Mouse (Mus musculus) forebrain, embryonic 13.5 days (tissue): ENCODE data around the gene Atp6v0a1. TPM values are rescaled to one million over a fixed set of nuclear protein-coding genes. Genes with fewer than 3 reads are reported as not detected.

Experiments
- ATAC-seq: fragments of 200-750 bp; cut with Nextera tagmentation; 2 replicates; pipeline ENCODE4 v1.8.0; 2017
- H3K27ac ChIP-seq: fragments of 300-500 bp; sonication (generic); 2 replicates; pipeline ENCODE4 v1.5.1; 2015; ENCODE audit warnings: inconsistent platforms, mild to moderate bottlenecking, moderate library complexity
- H3K27me3 ChIP-seq: fragments of 300-500 bp; sonication (generic); 2 replicates; pipeline ENCODE4 v1.6.1; 2015; ENCODE audit warnings: mild to moderate bottlenecking, inconsistent platforms
- H3K36me3 ChIP-seq: fragments of 300-500 bp; sonication (generic); 2 replicates; pipeline ENCODE4 v1.6.1; 2015; ENCODE audit warnings: mild to moderate bottlenecking, inconsistent platforms; ENCODE audit not compliant: poor library complexity, severe bottlenecking
- H3K4me1 ChIP-seq: fragments of 300-500 bp; sonication (generic); 2 replicates; pipeline ENCODE4 v1.6.1; 2015; ENCODE audit warnings: inconsistent platforms
- H3K4me2 ChIP-seq: fragments of 300-500 bp; sonication (generic); 2 replicates; pipeline ENCODE4 v1.6.1; 2015; ENCODE audit warnings: inconsistent platforms, mild to moderate bottlenecking, moderate library complexity
- H3K4me3 ChIP-seq: fragments of 300-500 bp; sonication (generic); 2 replicates; pipeline ENCODE4 v1.5.1; 2015; ENCODE audit warnings: mild to moderate bottlenecking, inconsistent platforms
- H3K9ac ChIP-seq: fragments of 300-500 bp; sonication (generic); 2 replicates; pipeline ENCODE4 v1.6.1; 2015; ENCODE audit warnings: mild to moderate bottlenecking, inconsistent platforms
- H3K9me3 ChIP-seq: fragments of 300-500 bp; sonication (generic); replicated peaks from 2 replicates; pipeline ENCODE4 v1.6.1; 2016; ENCODE audit warnings: inconsistent platforms
- whole genome bisulfite sequencing: fragments of 180-500 bp; shearing (Covaris S2); methylation state at CpG from one replicate; pipeline ENCODE4 v1.1.7; 2015; 5-methylcytosine and 5-hydroxymethylcytosine counted together
- polyA plus RNA-seq: library from polyadenylated mRNA; unstranded; fragments of >200 nt; fragmentation: Nextera tagmentation; extraction: Ambion mirVana; gene quantifications from 2 replicates; pipeline ENCODE4 v1.2.1, GENCODE M21; 2015

The Atp6v0a1 gene
- polyA plus RNA-seq, 1 experiment from 2014 or later, result 52.9 TPM

DNA sequence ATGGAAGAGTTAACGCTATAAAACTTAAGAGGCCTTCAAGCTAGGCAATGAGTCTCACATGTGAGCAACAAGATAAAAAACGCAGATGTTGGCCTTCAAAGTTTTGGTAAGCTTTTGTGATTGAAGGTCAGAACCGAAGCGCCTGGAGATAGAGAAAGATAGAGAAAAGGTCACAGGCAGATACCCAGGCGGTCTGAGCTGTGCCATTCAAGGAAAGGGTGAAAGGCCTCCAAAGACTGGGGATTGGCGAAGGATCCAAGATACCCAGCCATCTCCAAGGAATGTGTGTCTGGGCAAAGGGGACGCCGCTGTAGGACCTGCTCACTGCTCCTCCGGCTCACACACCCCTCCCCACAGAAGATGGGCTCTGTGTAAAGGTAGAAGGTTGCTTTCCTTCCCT is 55.8 kb downstream of the Atp6v0a1 start:
- H3K27me3 ChIP-seq, result no peaks in the 10 kb centered on the region
- no peak overlapping the region for H3K9ac ChIP-seq
- no peaks in the 10 kb centered on the region for H3K9me3 ChIP-seq
- H3K27ac ChIP-seq, result no peak overlapping the region
- H3K4me3 ChIP-seq, result no peak overlapping the region
- no peak for ATAC-seq
- no peak overlapping the region for H3K4me2 ChIP-seq
- peaks cover 15% of the 10 kb centered on the region for H3K4me1 ChIP-seq
- H3K36me3 ChIP-seq, result peaks cover 36% of the 10 kb centered on the region
- 89% methylated on average over 9 of the region's 9 CpGs for WGBS

GRCm38 (mm10) chr11:101066549-101067412 is 57.5 kb downstream of the Atp6v0a1 start:
- Histone ChIP-seq H3K36me3 (peaks cover 19% of the 10 kb centered on the region), H3K27ac (no peak overlapping the region; the same call in 1 of the 2 replicates), H3K9me3 (no peaks in the 10 kb centered on the region), H3K9ac (peak overlapping the region; percentile 60), H3K27me3 (no peaks in the 10 kb centered on the region), H3K4me2 (peak overlapping the region; percentile 59), H3K4me1 (peaks cover 24% of the 10 kb centered on the region), H3K4me3 (peak overlapping the region; percentile 25)
- WGBS, result 15% methylated on average over 18 of the region's 18 CpGs
- ATAC-seq, result peak; percentile 44; the same call in 1 of the 2 replicates

DNA sequence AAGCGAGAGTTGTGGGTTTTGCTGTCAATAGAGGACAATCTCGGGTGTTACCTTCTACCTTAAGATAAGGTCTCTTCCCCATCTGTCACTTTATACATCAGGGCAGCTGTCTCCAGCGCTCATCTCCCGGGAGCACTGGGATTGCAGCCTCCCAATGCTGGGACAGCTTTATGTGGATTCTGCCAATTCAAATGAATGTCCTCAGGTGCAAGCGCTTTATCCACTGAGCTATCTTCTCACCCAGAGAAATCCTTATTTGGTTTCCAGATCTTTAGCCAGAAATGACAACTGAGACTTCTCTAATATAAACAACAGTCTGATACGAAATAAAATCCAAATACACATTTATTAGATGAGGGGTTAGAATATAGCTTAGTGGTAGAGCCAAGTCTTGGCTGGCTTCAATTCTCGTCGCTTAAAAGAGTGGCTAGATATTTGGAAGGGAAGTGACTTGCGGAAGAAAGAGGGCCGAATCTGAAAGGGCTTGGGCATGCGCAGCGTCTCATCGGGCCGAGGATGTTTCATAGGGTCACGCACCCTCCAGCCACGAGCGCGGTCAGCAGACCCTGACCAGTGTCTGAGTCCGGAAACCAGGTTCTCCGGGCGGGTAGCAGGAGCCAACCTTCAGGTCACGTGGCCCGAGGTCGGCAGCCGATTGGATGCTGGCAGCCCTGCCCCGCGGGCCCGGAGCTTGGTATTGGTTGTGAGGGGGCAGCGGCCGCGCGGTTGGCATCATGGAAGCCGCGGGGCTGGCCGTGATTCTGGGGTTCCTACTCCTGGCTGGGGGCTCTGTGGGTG is 60.3 kb downstream of the Atp6v0a1 start, which contains the start of gene Naglu:
Naglu (plus strand) TSS at position 622 of the 798 bp plus-strand sequence.
- Histone ChIP-seq H3K36me3 (no peaks in the 10 kb centered on the region), H3K4me1 (peaks cover 24% of the 10 kb centered on the region), H3K27ac (peak within 1 kb of the TSS; percentile 15), H3K9ac (peak within 1 kb of the TSS; percentile 85), H3K4me3 (peak within 1 kb of the TSS; percentile 70), H3K4me2 (peak within 1 kb of the TSS; percentile 93), H3K9me3 (no peaks in the 10 kb centered on the region), H3K27me3 (no peaks in the 10 kb centered on the region)
- WGBS, result 6% methylated on average over 35 of the region's 35 CpGs
- ATAC-seq, result peak; percentile 91

DNA sequence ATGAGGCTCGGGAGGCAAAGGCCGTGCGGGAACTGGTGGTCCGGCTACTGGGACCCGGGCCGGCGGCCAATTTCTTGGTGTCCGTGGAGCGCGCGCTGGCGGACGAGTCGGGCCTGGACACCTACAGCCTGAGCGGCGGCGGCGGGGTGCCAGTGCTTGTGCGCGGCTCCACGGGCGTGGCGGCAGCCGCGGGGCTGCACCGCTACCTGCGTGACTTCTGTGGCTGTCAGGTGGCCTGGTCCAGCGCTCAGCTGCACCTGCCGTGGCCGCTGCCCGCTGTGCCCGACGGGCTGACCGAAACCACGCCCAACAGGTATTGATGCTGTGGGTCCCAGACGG is 60.9 kb downstream of the Atp6v0a1 start:
- Histone ChIP-seq H3K27ac (peak overlapping the region; percentile 15; the same call in 1 of the 2 replicates), H3K9ac (peak overlapping the region; percentile 85), H3K27me3 (no peaks in the 10 kb centered on the region), H3K4me1 (peaks cover 24% of the 10 kb centered on the region), H3K4me3 (peak overlapping the region; percentile 70), H3K36me3 (no peaks in the 10 kb centered on the region), H3K4me2 (peak overlapping the region; percentile 93), H3K9me3 (no peaks in the 10 kb centered on the region)
- ATAC-seq, result peak; percentile 63
- WGBS, result under 1% methylated on average over 24 of the region's 36 CpGs

- no peaks in the 10 kb centered on the region for H3K27me3 ChIP-seq
- WGBS, result 78% methylated on average over 6 of the region's 6 CpGs
- peak overlapping the region; percentile 85; the same call in 1 of the 2 replicates for H3K9ac ChIP-seq
- H3K36me3 ChIP-seq, result no peaks in the 10 kb centered on the region
- no peak overlapping the region for H3K27ac ChIP-seq
- peaks cover 24% of the 10 kb centered on the region for H3K4me1 ChIP-seq
- H3K4me2 ChIP-seq, result peak overlapping the region; percentile 93
- ATAC-seq, result no peak
- peak overlapping the region; percentile 70 for H3K4me3 ChIP-seq
- no peaks in the 10 kb centered on the region for H3K9me3 ChIP-seq
Observed at GRCm38 (mm10) chr11:101070987-101071386, 61.7 kb downstream of the Atp6v0a1 start.

DNA sequence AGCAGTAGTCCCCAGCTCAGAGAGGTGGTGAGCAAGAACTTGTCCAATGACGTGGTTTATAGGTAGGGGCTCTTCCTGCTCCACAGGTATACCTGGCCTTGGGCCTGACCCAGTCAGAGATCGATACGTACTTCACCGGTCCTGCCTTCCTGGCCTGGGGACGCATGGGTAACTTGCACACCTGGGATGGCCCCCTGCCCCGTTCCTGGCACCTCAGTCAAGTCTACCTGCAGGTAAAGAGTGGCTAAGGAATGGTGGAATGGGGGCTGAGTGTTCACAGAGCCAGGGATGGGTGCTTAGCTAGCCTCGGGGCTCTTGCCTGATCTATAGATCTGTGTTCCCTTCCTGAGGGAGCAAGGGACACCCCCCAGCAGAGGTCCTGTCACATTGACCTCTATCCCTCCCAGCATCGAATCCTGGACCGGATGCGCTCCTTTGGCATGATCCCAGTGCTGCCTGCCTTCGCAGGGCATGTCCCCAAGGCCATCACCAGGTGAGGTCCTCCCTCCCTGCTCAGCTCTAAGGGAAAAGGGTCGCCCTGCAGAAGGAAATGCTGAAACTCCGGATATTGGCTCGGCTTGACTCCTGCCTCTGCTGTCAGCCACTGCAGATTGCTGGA is 62.7 kb downstream of the Atp6v0a1 start:
- Histone ChIP-seq H3K27me3 (peaks cover 7% of the 10 kb centered on the region; the same call in 1 of the 2 replicates), H3K4me1 (peaks cover 20% of the 10 kb centered on the region), H3K9me3 (no peaks in the 10 kb centered on the region), H3K36me3 (no peaks in the 10 kb centered on the region), H3K4me3 (no peak overlapping the region), H3K9ac (no peak overlapping the region), H3K27ac (no peak overlapping the region), H3K4me2 (no peak overlapping the region)
- WGBS, result 76% methylated on average over 14 of the region's 14 CpGs
- ATAC-seq, result no peak

- peaks cover 53% of the 10 kb centered on the region for H3K27me3 ChIP-seq
- H3K4me3 ChIP-seq, result no peak within 1 kb of the TSS
- H3K4me1 ChIP-seq, result peaks cover 10% of the 10 kb centered on the region
- no peaks in the 10 kb centered on the region for H3K9me3 ChIP-seq
- H3K27ac ChIP-seq, result no peak within 1 kb of the TSS
- no peak within 1 kb of the TSS for H3K4me2 ChIP-seq
- no peak for ATAC-seq
- H3K36me3 ChIP-seq, result no peaks in the 10 kb centered on the region
- no peak within 1 kb of the TSS for H3K9ac ChIP-seq
- 71% methylated on average over 9 of the region's 9 CpGs for WGBS
Observed at GRCm38 (mm10) chr11:101078121-101078520, 68.9 kb downstream of the Atp6v0a1 start, which contains the start of gene Hsd17b1. Hsd17b1 (plus strand) TSS chr11:101078411.

- WGBS, result 2% methylated on average over 27 of the region's 27 CpGs
- H3K4me2 ChIP-seq, result peak overlapping the region; percentile 14; the same call in 1 of the 2 replicates
- H3K4me3 ChIP-seq, result no peak overlapping the region
- no peak for ATAC-seq
- 0 out of 2 replicates have a peak overlapping the region, but pooled peaks have one; percentile 12 for H3K9ac ChIP-seq
- peaks cover 22% of the 10 kb centered on the region for H3K4me1 ChIP-seq
- no peak overlapping the region for H3K27ac ChIP-seq
- no peaks in the 10 kb centered on the region for H3K9me3 ChIP-seq
- peaks cover 53% of the 10 kb centered on the region for H3K27me3 ChIP-seq
- peaks cover 3% of the 10 kb centered on the region; the same call in 1 of the 2 replicates for H3K36me3 ChIP-seq
Observed at GRCm38 (mm10) chr11:101079746-101080145, 70.5 kb downstream of the Atp6v0a1 start.

DNA sequence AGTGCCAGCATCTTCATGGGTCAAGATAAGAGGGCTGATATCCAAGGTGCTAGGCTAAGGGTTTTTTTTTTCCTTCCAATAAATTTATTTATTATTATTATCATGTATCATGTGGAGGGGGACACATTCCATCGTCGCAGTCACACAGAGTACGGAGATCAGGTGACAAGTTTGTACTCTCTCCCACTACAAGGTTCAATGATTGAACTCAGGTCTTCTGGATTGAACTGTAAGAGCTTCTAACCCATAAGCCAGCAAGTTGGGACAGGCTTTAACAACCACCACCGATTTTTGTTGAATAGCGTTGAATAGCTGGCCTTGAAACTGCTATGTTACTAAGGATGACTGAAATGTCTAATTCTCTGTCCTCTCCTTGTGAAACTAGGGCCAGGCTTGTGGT is 71.2 kb downstream of the Atp6v0a1 start:
- peaks cover 9% of the 10 kb centered on the region; the same call in 1 of the 2 replicates for H3K36me3 ChIP-seq
- no peak overlapping the region for H3K4me2 ChIP-seq
- no peak for ATAC-seq
- no peaks in the 10 kb centered on the region for H3K9me3 ChIP-seq
- 60% methylated on average over 5 of the region's 5 CpGs for WGBS
- H3K9ac ChIP-seq, result no peak overlapping the region
- H3K4me3 ChIP-seq, result no peak overlapping the region
- no peak overlapping the region for H3K27ac ChIP-seq
- H3K4me1 ChIP-seq, result peaks cover 22% of the 10 kb centered on the region
- peaks cover 53% of the 10 kb centered on the region for H3K27me3 ChIP-seq

- H3K9me3 ChIP-seq, result no peaks in the 10 kb centered on the region
- ATAC-seq, result no peak
- H3K36me3 ChIP-seq, result peaks cover 14% of the 10 kb centered on the region; the same call in 1 of the 2 replicates
- H3K9ac ChIP-seq, result peak overlapping the region; percentile 84
- H3K4me3 ChIP-seq, result peak overlapping the region; percentile 69
- peak overlapping the region; percentile 99 for H3K4me2 ChIP-seq
- H3K27me3 ChIP-seq, result peaks cover 48% of the 10 kb centered on the region
- H3K4me1 ChIP-seq, result peaks cover 34% of the 10 kb centered on the region
- peak overlapping the region; percentile 86; the same call in 1 of the 2 replicates for H3K27ac ChIP-seq
- 5% methylated on average over 10 of the region's 10 CpGs for WGBS
Observed at GRCm38 (mm10) chr11:101081659-101082058, 72.4 kb downstream of the Atp6v0a1 start.

DNA sequence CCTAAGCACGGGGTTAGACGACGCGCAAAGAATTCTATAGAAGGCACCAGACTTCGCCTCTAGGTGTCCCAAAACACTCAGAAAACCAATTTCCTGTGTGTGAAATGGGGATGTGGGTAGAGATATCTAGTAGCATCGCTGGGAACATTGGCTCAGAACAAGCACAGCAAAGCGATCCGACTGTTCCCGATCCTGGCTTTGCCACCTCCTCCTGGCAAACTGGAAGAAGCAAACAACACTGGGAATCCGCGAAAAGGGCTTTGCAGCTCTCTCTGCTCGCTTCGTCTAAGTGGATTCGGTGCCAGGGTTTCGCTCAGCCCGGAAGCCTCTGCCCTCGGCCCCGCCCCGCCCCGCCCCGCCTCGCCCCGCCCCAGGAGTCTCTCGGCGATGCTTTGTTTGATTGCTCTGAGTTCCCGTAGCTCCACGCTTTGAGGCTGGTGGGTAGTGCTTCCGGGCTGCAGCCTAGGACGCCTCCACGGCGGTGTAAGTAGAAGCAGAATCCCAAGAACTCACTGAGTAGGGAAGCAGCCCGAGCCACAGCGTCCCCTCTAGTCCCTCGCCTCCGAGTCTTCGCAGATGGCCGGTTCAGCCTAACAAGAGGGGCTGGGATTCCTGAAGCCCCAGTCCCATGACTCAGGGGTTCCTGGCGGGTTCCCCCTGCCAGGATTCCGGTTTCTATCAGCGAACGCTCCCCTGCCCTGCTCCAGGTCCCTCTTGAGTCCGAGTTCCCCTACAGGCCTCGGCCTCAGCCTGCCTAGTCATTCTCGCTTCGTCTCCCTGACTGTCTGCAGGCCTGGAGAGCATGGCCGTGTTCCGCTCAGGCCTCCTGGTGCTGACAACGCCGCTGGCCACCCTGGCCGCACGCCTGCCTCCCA is 73.2 kb downstream of the Atp6v0a1 start, which contains the start of gene Coasy:
Coasy (plus strand) TSS at position 358 of the 875 bp plus-strand sequence.
- peaks cover 37% of the 10 kb centered on the region for H3K4me1 ChIP-seq
- H3K36me3 ChIP-seq, result peaks cover 14% of the 10 kb centered on the region; the same call in 1 of the 2 replicates
- peaks cover 40% of the 10 kb centered on the region for H3K27me3 ChIP-seq
- peak within 1 kb of the TSS; percentile 99 for H3K4me2 ChIP-seq
- H3K9me3 ChIP-seq, result no peaks in the 10 kb centered on the region
- H3K4me3 ChIP-seq, result peak within 1 kb of the TSS; percentile 69
- under 1% methylated on average over 51 of the region's 51 CpGs for WGBS
- H3K9ac ChIP-seq, result peak within 1 kb of the TSS; percentile 84
- peak; percentile 90 for ATAC-seq
- H3K27ac ChIP-seq, result peak within 1 kb of the TSS; percentile 86
